Mouse (Mus musculus) left cerebral cortex, adult 8-10 months (tissue): Measurements from ENCODE around the gene Atrnl1. TPM values are rescaled to one million over a fixed set of nuclear protein-coding genes. Genes with fewer than 3 reads are reported as not detected.

ENCODE experiments used
- DNase-seq, 2 experiments: peaks; one replicate each; pipeline ENCODE4 v3.0.0; 2022; ENCODE audit warnings: low spot score in 2 of 2
- total RNA-seq, 4 experiments: library from RNA; stranded (reverse); gene quantifications; 2 replicates each; pipeline ENCODE4 v1.2.4; 2022

Gene Atrnl1
- total RNA-seq: 10 to 100 TPM; 89.3 to 99.2 (median 94.1) TPM

DNA sequence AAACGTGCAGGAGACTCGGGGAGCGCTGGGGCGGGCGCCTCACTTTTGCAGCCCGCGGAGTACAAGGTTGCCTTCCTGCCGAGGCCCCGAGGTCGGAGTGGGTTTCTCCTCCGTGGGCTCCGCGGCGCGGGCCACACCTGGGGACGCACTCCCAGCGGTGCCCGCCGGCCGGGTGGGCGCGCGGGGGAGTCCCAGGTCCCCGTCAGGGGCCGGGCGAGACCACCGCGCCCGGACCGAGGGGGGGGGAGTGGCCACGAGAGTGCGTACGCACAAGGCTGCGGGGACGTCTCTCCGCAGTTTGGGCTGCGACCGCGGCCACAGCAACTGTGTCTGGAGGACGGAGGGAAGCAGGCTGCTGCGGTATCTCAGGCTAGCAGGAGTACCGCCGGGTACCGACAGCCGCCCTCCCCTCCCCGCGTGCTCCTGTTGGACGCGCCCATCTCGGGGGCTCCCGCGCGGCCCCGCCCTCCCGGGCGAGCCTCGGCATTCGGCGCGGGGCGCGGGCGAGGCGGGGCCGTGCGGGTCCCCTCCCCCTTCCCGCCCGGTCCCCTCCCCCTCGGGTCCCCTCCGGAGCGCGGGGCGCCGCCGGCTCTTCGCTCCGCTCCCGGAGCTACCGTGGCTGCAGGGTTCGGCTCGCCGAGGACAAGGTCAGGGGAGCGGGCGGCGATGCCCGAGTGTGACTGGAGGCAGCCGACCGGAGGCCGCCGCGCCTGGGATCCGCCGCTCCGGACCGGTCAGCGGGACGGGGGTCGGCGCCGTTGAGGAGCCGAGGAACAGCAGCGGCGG is at the start of gene Atrnl1:
Gene Atrnl1 (plus strand): TSS at position 559 of the 786 bp plus-strand sequence.
- DNase-seq: peak; percentile 75 to 82

DNA sequence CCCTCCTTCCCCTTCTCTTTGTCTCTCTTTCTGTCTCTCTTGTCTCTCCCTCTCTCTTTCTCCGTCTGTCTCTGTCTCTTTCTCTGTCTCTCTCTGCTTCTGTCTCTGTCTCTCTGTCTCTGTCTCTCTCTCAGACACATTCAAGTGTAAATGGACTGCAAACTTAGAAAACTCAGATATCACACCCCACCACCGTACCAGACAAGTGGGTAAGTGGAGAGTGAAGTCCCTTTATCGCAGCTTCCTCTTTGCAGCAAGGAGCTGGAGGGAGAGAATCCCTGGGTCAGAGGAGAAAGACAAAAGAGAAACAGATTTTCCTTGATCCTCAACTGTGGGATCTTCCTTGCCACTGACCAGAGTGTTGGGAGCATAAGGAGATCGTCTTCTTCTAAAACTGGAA is 49.3 kb upstream of the Atrnl1 start:
- no peak for DNase-seq

DNA sequence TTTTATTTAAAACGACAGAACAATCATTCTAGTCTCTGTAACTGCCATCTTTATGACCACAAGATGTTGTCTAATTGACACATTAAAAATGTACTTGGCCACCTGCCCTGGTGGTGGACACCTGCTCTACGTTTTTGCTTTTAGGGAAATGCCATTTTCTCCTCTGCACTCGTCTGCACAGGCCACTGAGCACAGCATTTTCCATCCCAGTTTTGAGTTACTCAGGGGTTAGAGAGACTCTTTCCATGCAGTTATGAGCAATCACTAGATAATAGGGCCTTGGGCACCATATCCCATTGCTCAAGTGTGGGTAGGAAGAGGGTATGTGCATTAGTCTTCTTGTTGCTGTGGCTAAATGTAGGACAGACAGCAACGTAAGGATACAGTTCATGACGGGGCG is 41.8 kb upstream of the Atrnl1 start:
- no peak for DNase-seq

DNA sequence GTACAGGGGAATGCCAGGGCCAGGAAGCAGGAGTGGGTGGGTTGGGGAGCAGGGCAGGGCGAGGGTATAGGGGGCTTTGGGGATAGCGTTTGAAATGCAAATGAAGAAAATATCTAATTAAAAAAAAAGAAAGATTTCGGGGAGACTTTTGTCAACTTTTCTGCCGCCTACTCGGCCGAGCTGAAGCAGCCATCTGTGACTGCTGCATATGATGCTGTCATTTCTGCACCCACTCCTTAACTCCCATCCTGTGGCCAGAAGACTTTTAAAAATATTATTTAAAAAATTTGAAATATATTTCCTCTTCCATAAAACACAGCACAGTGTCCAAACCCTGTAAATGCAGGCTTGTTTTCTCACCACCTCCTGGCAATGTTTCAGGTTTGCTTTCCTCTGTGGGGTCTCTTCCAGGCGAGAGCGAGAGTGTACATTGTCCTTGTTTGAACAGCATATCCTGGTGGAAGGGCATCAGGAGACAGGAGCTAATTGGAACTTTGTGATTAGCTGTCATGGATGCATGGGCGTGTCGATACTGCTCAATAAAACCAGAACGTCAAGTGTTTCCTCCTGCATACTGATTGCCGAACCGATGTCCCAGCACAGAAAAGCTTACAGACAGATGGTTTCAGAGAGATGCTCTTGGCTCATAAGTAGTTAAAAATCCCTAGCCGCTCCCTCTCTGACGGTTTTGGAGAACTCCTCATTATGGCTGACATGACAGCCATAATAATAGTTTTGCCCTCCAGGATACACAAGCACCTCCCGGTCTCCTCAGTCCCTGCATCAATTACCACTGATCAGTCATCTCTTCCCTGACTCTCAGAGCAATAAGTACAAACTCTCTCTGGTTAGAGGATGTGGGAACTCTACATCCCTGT is 38.2 kb upstream of the Atrnl1 start:
- DNase-seq: peak in 1 of 2 experiments; percentile 24

DNA sequence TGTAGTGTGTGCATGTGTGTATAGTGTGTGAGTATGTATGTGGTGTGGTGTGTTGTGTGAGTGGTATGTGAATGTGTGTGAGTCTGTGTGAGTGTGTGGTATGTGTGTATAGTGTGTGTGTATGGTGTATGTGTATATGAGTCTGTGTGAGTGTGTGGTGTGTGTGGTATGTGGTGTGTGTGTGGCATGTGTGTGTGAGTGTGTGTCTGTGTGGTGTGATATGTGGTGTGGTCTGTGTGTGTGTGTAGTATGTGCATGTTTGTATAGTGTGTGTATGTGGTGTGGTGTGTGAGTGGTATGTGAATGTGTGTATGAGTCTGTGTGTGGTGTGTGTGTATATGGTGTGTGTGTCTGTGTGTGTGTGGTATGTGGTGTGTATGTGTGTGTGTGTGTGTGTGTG is 37.4 kb upstream of the Atrnl1 start:
- DNase-seq: no peak

DNA sequence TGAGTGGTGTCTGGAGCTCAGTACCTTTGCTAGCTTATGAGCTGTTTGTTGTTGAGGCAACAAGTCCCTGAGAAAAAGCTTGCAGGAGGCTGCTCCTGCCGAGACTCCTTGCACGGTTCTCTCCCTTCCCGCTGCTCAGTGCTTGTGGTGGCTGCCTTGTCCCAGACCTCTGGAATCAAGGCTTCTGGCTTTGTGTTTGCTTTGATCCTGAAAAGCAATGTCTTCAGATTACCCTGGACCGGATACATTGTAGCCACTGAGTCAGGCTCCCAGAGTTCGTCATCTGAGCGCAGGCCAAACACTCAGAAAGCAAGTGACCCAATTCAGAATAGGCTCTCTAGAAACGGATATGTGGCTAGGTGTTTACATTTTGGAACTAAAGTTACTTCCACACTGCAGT is 35.8 kb upstream of the Atrnl1 start:
- DNase-seq: no peak

DNA sequence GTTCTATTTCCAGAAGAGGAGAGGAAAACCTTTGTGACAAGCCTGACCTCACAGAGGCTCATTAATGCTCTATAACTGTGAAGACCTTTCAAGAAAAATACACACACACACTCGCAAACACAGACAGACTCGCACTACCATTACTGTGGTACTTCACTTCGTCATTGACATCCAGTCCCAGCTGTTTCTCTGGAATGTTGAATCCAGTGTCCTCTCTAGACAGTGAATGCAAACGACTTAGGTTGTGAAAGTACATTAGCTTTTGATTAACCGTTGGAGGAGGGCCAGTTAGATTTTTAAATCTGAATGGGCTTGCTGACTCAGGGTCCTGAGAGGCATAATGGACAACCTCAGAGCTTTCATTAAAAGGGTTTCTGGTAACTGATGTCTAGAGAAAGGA is 34.0 kb upstream of the Atrnl1 start:
- no peak for DNase-seq

DNA sequence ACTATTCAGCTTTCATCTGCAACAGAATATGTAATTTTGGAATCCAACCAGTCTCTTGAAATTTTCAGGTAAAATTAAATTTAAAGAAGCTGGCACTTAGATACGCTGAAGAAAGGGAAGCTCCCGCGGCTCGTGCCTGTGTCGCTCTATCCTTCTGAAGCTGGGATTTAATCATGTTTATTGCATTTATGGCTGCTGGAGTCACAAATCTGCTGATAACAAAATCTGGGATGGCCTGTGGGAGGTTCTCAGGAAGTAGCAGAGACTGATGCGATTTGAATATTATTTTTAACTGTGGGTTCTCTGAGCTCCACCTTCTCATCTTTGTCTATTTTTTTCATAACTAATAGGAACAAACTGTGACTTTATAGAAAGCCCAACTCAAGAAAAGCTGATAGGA is 33.6 kb upstream of the Atrnl1 start:
- DNase-seq: no peak

DNA sequence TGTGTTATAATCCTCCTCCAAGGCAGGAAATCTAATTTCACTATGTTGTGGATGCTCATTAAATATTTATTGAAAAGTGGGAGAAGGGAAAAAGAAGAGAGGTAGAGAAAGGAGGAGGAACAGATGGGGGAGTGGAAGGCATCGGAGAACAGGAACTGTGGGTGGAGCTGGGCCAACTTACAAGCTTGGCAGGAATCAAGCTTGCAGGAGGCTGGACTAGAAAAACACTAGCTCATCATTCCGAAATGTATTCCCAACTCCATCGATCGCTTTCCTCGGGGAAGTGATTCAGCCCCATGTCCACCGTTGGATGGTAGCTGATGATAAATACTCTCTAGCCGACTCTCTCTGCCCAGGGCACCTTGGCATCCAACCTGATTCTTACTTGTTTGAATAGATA is 29.9 kb upstream of the Atrnl1 start:
- DNase-seq: peak in 1 of 2 experiments; percentile 43

DNA sequence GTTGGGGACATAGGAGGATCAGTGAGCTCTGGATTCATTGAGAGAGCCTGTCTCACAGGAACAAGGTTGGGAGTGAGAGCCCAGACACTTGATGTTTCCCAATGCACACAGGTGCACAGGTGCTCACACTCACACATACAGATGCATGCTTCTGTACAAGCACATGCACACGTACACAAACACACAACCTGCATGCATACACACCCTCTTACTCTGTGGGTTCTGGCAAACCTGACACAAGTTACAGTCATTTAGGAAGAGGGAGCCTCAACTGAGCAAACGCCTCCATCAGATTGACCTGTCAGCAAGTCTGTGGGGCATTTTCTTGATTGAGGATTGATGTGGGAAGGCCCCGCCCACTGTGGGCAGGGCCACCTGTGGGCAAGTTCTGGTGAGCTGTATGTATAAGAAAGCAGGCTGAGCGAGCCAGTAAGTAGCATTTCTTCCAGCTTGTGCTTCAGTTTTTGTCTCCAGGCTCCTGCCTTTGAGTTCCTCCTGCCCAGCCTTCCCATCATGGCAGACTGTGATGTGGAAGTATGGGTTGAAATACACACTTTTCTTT is 25.5 kb upstream of the Atrnl1 start:
- DNase-seq: no peak

DNA sequence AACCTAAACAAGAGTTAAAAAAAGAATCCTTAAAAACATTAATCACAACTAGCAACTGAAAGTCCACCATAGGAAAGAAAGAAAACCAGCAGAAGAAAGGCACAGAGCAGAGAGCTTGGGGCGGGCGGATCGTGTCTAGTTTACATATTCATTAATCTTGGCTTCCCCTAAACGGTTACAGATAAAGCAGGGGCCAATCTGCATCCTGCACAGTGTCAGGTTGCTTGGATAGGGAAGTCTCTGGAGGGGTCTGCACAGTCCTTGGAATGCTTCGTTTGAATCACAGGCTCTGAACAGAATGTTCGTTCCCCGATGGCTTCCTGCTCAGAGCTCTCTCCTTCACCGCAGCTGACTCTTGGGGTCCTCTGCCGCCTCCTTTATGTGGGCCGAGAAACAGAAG is 24.7 kb upstream of the Atrnl1 start:
- no peak for DNase-seq

DNA sequence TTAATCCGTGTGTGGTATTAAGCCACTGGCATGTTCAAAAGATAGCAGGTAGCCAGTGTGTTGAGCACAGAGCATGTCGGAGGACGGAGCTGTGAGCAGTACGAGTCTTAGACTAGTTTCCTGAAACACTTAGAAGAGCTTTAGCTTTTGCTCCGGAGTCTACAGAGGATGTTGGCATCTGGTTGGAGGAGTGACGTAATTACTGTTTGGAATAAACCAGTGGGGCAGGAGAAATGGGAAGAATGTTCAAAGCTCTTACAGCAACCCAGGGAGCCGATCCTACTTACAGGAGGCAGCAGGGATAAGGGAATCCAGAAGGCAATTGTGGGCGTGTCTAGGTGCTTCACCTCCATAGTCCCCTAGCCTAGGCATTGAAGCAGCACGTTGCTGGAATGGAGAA is 21.3 kb upstream of the Atrnl1 start:
- DNase-seq: no peak

DNA sequence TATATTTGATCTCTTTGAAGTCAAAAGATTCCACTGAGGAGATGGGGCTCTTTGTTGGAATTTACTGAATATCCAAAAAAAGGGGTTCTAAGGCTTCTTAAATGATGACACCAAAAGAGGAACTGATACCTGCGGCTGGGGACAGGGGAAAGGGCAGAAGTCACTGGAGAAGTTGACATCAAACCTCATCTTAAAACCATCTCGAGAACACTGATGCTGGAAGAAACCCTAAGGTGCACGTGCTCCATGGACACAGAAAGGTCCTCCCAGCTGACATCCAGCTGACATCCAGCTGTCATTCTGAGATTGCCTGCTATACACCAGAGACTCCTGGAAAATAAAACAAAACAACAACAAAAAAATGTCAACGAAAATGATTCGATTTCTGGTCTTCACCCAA is 19.9 kb upstream of the Atrnl1 start:
- DNase-seq: no peak

DNA sequence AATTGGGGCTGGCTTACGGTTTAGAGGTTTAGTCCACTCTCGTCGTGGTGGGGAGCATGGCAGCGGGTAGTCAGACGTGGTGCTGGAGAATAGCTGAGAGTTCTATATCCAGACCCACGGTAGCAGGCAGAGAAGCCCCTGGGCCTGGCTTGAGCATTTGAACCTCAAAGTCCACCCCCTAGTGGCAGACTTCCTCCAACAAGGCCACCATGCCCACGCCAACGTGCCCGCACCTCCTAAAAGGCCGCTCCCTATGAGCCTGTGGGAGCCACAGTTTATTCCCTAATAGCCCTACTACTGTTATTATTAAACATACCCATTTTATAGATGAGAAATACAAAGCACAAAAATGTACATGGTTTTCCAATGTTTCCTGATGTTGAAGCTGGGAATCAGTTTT is 19.2 kb upstream of the Atrnl1 start:
- DNase-seq: no peak

DNA sequence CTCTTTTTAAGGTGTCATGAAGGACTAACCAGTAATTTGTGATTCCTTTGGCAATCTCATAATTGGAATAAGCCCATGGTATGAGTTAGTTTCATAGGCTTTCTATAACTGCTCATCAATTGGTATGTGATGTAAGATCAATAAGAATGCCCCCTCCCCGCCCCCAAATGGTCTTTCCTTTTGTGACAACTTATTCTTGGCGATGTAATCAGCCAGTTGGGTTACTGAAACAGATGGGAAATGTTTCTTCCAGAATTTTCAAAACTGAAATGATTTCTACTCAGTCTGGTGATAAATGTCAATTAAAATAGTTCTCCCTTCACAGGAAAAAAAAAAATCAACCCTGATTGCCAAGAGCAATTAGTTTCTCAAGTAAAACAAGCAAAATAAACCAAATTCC is 18.5 kb upstream of the Atrnl1 start:
- DNase-seq: no peak

DNA sequence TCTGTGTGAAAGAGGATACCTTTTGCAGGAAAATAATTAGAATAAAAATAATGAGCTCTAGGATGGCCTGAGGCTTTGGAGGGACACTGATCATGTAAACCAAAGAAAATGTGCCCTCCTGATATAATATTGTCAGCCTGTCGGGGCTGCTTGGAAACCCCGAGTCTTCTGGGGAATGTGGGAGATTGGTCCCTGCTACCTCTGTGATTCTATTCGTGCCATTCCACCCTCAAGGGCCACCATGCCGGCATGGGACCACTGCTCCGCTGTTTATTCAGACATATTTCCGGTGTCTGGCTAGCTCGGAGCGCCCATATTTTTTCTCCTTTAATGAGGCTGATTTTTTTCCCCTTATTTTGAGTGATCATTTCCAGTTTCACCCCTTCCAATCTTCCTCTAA is 11.7 kb upstream of the Atrnl1 start:
- no peak for DNase-seq

DNA sequence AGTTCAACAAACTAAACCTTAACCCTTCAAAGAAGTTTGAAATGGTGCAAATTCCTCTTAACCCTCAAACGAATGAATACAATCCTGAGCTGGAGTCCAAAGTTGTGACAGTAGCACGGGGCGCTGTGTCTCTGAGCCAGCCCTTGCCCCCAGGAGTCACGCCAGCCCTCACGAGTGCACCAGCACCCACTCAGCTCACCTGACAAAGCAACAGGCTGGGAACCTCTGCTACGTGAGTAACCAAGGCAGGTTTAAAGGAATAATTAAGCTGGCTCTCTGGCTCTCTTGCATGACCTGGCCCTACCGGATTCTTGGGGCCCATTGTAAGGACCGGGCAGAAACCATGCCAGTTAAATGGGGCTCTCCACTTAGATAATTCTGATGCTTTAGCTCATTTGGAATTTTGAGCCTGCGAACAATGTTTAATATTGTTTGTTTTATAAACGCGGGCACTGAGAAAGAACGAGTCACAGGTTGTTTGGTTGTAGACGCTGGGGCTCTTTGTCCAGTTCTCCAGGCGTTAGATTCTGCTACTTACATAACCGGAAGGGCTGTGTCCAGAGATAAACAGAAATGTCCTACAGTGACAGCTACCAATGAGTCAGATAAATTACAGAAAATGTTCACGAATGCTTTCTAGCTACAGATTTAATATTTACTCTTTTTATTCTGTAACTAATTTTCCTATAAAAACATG is 10.5 kb upstream of the Atrnl1 start:
- no peak for DNase-seq

DNA sequence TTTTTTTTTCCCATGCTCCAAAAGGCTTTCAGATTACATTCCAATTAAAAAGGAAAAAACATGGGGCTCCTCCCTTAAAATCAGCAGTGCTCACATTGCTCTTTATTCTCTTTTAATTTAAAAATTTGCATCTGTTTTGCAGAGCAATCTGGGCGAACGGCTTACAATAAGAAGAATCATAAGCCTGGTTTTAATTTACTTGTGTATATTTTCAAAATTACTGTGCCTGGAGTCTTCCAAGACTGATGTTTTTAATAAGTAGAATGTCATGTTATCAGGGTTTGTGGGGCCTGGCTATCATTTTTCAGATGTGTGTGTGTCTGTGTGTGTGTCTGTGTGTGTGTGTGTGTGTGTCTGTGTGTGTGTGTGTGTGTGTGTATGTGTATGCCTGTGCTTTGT is 9.9 kb upstream of the Atrnl1 start:
- no peak for DNase-seq

DNA sequence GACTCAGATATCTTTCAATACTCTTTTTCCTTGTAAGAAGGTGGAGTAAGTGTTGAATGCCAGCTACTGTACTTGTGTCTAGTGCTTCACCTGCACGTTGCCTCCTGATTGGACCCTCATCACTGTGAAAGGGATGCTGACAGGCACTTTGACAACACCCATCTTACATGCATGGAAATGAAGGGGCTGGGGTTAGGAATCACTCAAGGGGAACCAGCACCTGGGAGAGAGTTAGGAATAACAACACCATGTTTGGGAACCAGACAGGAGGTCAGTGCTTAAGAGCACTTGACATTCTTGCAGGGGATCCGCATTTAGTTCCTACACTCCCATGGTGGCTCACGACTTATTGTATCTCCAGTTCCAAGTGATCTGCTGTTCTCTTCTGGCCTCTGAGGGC is 7.2 kb upstream of the Atrnl1 start:
- no peak for DNase-seq

DNA sequence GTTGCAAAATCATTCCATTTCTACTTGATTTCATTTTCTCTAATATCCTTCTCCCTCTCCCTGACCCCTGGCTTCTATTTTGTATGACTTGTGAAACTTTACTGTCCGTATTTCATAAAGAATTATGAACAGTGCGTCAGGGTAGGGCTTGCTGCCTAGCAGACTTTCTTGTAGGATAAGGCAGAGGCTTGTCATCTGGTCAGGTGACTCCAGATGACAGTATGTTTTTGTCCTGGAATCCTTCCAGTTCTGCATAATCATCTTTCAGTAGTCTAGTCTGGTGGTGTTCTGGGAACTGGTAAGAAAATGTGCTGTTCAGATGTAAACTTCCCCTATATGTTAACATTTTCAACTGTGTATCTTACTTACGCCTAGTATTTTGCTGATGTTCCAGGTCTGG is 4.9 kb upstream of the Atrnl1 start:
- no peak for DNase-seq

DNA sequence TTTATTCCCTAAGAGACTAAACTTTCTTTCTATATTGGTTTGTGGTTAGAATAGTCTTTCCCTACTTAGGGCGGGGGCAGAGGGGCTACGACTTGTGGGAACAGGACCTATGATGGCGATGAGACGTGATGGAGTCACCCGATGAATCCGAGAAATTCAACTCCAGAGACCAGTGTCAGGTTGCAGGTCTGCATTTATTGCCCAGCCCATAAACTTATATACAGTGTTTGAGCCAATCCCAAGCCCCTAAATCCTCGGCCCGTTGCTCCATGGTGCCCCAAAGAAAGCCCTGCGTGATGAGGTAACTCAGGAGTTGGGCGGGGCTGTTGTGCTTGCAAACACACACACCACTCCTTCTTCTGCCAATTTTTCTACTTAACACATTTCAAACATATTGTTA is 4.5 kb upstream of the Atrnl1 start:
- no peak for DNase-seq
